Mouse (Mus musculus) lung, postnatal 0 days (tissue): ENCODE data around the gene Evi2b. TPM values are rescaled to one million over a fixed set of nuclear protein-coding genes. Genes with fewer than 3 reads are reported as not detected.

ENCODE experiments used
- ATAC-seq: fragments of 200-750 bp; cut with Nextera tagmentation; 2 replicates; pipeline ENCODE4 v1.8.0; 2017; ENCODE audit warnings: moderate library complexity
- DNase-seq: peaks from one replicate; pipeline ENCODE4 v3.0.0-alpha.2; 2016; ENCODE audit warnings: low spot score
- H3K27ac ChIP-seq: fragments of 300-500 bp; sonication (generic); 2 replicates; pipeline ENCODE4 v1.5.1; 2014; ENCODE audit warnings: antibody characterized with exemption, mild to moderate bottlenecking, low read length, mixed read lengths
- H3K27me3 ChIP-seq: fragments of 300-500 bp; sonication (generic); replicated peaks from 2 replicates; pipeline ENCODE4 v1.6.1; 2014; ENCODE audit warnings: low read length, mixed read lengths; ENCODE audit not compliant: insufficient read depth
- H3K36me3 ChIP-seq: fragments of 300-500 bp; sonication (generic); 2 replicates; pipeline ENCODE4 v1.6.1; 2014; ENCODE audit warnings: low read length, mixed read lengths; ENCODE audit not compliant: insufficient read depth
- H3K4me1 ChIP-seq: fragments of 300-500 bp; sonication (generic); 2 replicates; pipeline ENCODE4 v1.6.1; 2014; ENCODE audit warnings: antibody characterized with exemption, low read depth, low read length, mixed read lengths; ENCODE audit not compliant: insufficient read depth
- H3K4me2 ChIP-seq: fragments of 300-500 bp; sonication (generic); replicated peaks from 2 replicates; pipeline ENCODE4 v1.6.1; 2014; ENCODE audit warnings: low read depth, mild to moderate bottlenecking, low read length, moderate library complexity, mixed read lengths
- H3K4me3 ChIP-seq: fragments of 300-500 bp; sonication (generic); 2 replicates; pipeline ENCODE4 v1.5.1; 2014; ENCODE audit warnings: low read depth, low read length
- H3K9ac ChIP-seq: fragments of 300-500 bp; sonication (generic); replicated peaks from 2 replicates; pipeline ENCODE4 v1.6.1; 2014; ENCODE audit warnings: low read depth, mild to moderate bottlenecking
- H3K9me3 ChIP-seq: fragments of 300-500 bp; sonication (generic); 2 replicates; pipeline ENCODE4 v1.6.1; 2016; ENCODE audit warnings: low read length, mixed read lengths
- CTCF ChIP-seq: IDR thresholded peaks from 2 replicates; pipeline ENCODE4 v1.5.1; 2016; ENCODE audit warnings: antibody characterized with exemption, mild to moderate bottlenecking
- EP300 ChIP-seq: IDR thresholded peaks from 2 replicates; pipeline ENCODE4 v1.6.1; 2016; ENCODE audit warnings: antibody characterized with exemption, mild to moderate bottlenecking, control low read depth
- WGBS: fragments of 180-500 bp; shearing (Covaris S2); extraction: QIAGEN DNeasy Blood & Tissue Kit; methylation state at CpG from one replicate; pipeline ENCODE4 v1.1.7; 2014; 5-methylcytosine and 5-hydroxymethylcytosine counted together
- polyA plus RNA-seq: library from polyadenylated mRNA; unstranded; fragments of >200 nt; fragmentation: Nextera tagmentation; extraction: Ambion mirVana; gene quantifications from 2 replicates; pipeline ENCODE4 v1.2.1, GENCODE M21; 2015

Gene Evi2b
- polyA plus RNA-seq, 1 experiment from 2014 or later: 2.6 TPM

DNA sequence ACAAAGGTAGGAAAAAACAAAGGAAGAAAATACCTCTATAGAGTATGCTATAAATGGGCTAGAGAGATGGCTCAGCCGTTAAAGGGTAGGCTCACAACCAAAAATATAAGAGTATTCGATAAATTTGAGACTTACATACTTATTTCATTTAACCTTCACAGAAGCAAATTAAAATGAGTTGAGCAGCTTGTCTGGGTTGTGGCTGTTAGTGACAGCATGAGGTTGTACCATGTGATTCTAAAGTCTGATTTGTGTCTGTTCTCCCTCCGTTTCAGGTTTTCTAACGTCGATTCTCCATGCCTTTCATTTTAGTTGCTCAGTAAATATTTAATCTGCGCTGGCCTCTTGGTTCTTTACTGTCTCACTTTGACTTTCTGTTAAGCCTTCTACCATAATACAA is 4.3 kb downstream of the Evi2b start:
- no peak overlapping the region for H3K9ac ChIP-seq
- WGBS: 80% methylated on average over 6 of the region's 6 CpGs
- H3K9me3 ChIP-seq: no peaks in the 10 kb centered on the region
- ATAC-seq (no peak), DNase-seq (no peak)
- H3K4me2 ChIP-seq: no peak overlapping the region
- no peak overlapping the region for H3K27ac ChIP-seq
- TF ChIP-seq EP300 (no peak), CTCF (no peak)
- H3K4me3 ChIP-seq: no peak overlapping the region
- H3K36me3 ChIP-seq: no peaks in the 10 kb centered on the region
- H3K27me3 ChIP-seq: no peaks in the 10 kb centered on the region
- H3K4me1 ChIP-seq: no peaks in the 10 kb centered on the region

DNA sequence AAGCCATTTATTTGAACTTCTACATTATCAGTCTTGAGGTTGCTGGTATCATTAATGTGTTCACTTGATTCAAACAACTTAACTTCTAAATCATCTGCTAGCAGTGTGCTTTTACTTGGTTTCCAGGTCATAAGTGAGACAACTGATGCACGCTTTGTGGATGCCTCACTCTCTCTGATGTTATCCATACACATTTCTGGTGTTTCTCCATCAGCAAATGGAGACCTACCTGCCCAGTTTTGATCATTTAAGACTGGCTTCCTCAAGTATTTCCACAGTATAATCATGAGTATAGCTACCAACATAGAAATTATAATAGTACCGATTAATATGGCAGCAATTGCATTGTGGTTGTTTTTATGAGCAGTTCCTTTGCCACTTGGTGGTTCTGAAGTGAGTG is 7.8 kb downstream of the Evi2b start:
- H3K9ac ChIP-seq: no peak overlapping the region
- H3K27me3 ChIP-seq: no peaks in the 10 kb centered on the region
- H3K36me3 ChIP-seq: no peaks in the 10 kb centered on the region
- H3K4me2 ChIP-seq: no peak overlapping the region
- no peak for ATAC-seq
- 95% methylated on average over 2 of the region's 2 CpGs for WGBS
- no peak overlapping the region for H3K27ac ChIP-seq
- no peak for DNase-seq
- H3K9me3 ChIP-seq: no peaks in the 10 kb centered on the region
- no peak overlapping the region for H3K4me3 ChIP-seq
- H3K4me1 ChIP-seq: no peaks in the 10 kb centered on the region
- TF ChIP-seq EP300: no peak
- no peak for TF ChIP-seq CTCF

DNA sequence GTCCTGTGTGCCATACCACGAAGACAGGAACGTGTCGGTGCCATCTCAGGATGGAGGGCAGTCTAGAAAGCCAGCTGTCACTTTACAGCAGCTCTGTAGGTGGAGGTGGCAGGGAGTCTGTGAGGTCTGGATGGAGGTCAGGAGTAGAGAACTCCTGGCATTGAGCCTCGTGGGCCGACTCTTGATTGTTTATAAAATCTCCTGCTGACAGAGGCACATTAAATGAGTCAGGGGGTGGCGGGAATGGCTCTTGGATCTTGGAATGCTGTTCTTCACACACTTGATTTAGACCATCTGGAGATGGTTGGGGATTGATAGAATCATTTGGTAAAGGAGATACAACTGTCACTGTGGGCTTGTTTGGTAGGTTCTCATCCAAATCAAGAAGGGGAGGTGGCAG is 8.2 kb downstream of the Evi2b start:
- H3K9ac ChIP-seq: no peak overlapping the region
- H3K36me3 ChIP-seq: no peaks in the 10 kb centered on the region
- DNase-seq: no peak
- ATAC-seq: no peak
- no peak overlapping the region for H3K4me2 ChIP-seq
- no peak for TF ChIP-seq CTCF
- no peak for TF ChIP-seq EP300
- WGBS: 55% methylated on average over 6 of the region's 6 CpGs
- no peaks in the 10 kb centered on the region for H3K4me1 ChIP-seq
- H3K9me3 ChIP-seq: no peaks in the 10 kb centered on the region
- no peak overlapping the region for H3K27ac ChIP-seq
- H3K4me3 ChIP-seq: no peak overlapping the region
- H3K27me3 ChIP-seq: no peaks in the 10 kb centered on the region

DNA sequence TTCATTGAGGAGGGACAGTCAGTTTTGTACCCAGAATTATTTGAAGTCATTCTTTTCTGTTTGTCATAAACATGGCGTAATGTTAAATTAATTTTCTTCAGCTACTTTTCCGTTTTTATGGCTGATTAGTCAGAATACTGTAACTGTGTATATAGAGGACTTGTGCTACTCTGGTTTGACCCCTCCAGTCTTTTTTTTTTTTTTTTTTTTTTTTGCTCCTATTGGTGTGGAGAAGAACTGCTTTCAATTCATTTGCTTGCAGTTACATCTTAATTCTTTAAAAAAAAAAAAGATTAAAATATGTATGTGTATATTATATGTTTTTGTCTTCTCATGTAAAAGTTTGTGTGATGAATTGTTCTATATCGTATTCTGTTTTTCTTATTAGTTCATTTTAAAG is 11.6 kb downstream of the Evi2b start:
- H3K4me1 ChIP-seq: no peaks in the 10 kb centered on the region
- no peaks in the 10 kb centered on the region for H3K36me3 ChIP-seq
- WGBS: 80% methylated on average over 3 of the region's 3 CpGs
- H3K9ac ChIP-seq: no peak overlapping the region
- no peak overlapping the region for H3K4me2 ChIP-seq
- H3K27ac ChIP-seq: no peak overlapping the region
- no peak for DNase-seq
- H3K4me3 ChIP-seq: no peak overlapping the region
- ATAC-seq: no peak
- TF ChIP-seq CTCF (no peak), EP300 (no peak)
- no peaks in the 10 kb centered on the region for H3K27me3 ChIP-seq
- H3K9me3 ChIP-seq: no peaks in the 10 kb centered on the region

DNA sequence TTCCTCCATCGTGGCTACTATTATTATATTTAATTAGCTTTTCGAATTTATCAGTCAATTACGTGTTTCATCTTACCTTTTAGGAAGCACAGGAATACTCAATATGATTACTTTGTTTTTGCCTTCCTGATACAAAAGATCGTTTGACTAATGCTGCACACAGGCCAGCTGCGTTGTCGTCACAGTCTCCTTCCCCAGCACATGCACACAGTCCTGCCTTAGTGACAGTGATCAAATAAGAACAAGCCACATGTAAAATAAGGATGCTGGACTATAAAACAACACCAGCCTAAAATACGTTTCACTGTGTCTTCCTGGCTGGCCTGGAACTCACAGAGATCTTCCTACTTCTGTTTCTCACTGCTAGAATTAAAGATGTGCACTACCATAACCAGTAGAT is 19.1 kb downstream of the Evi2b start:
- Histone ChIP-seq H3K27me3 (no peaks in the 10 kb centered on the region), H3K9me3 (no peaks in the 10 kb centered on the region), H3K9ac (no peak overlapping the region), H3K36me3 (no peaks in the 10 kb centered on the region), H3K4me3 (no peak overlapping the region), H3K4me2 (no peak overlapping the region), H3K27ac (no peak overlapping the region), H3K4me1 (no peaks in the 10 kb centered on the region)
- ATAC-seq (no peak), DNase-seq (no peak)
- TF ChIP-seq CTCF (no peak), EP300 (no peak)
- 90% methylated on average over 7 of the region's 7 CpGs for WGBS

DNA sequence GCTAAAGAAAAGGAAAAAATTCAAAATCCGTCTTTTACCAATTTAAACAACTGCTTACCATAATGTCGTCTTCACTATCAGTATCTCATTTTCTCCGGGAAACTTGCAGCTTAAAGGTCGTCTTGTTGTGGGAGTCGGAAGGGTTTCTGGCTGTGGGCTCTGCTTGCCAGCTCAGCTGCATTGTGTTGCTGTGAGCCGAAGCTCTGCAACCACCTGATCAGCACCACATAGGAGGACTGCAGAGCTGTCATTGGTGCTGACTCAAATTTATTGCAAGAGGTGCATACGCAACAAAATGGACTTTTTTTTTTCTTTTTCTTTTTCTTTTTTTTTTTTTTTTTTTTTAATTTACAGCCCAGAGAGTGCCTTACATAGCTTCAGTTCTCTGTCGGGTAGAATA is 19.7 kb downstream of the Evi2b start, which contains the start of gene Omg:
Gene Omg, minus strand, starts transcription at position 240 of the 400 bp plus-strand sequence.
- Histone ChIP-seq H3K9ac (no peak within 1 kb of the TSS), H3K4me1 (no peaks in the 10 kb centered on the region), H3K4me2 (no peak within 1 kb of the TSS), H3K27me3 (no peaks in the 10 kb centered on the region), H3K9me3 (no peaks in the 10 kb centered on the region), H3K27ac (no peak within 1 kb of the TSS), H3K36me3 (no peaks in the 10 kb centered on the region), H3K4me3 (no peak within 1 kb of the TSS)
- no peak for TF ChIP-seq CTCF
- no peak for TF ChIP-seq EP300
- DNase-seq (no peak), ATAC-seq (no peak)
- WGBS: 65% methylated on average over 8 of the region's 8 CpGs

DNA sequence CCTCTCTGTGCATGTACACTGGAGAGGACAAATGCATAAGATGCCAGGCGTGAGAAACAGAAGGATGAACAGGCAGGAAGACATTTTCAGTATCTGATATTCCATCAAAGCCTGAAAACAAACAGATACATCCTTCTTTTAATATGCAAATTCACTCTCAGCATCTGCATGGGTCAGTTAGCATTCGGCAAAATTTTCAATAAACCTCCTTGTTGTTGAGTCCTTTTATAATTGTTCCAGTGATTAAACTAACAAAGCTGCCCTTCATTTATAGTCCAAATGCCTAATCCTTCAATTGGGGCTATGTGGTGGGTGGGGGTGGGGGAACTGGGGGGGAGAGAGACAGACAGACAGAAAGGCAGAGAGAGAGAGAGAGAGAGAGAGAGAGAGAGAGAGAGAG is 20.6 kb downstream of the Evi2b start:
- Histone ChIP-seq H3K4me2 (no peak overlapping the region), H3K9me3 (no peaks in the 10 kb centered on the region), H3K27me3 (no peaks in the 10 kb centered on the region), H3K9ac (no peak overlapping the region), H3K27ac (no peak overlapping the region), H3K4me1 (no peaks in the 10 kb centered on the region), H3K36me3 (no peaks in the 10 kb centered on the region), H3K4me3 (no peak overlapping the region)
- TF ChIP-seq EP300: no peak
- DNase-seq (no peak), ATAC-seq (no peak)
- 75% methylated on average over 2 of the region's 2 CpGs for WGBS
